8 mouse cellular contexts compared by ENCODE assay signal in genomic region chr19:40661108-40661507, GRCm38 (mm10). TPM values are rescaled to one million over a fixed set of nuclear protein-coding genes. Genes with fewer than 3 reads are reported as not detected.
A peak's percentile ranks its signal among the peaks of the same experiment; 100 is the strongest.
DNase-seq lines count a peak whose midpoint lies in the region; ATAC-seq lines count a peak whose summit lies in the region.

No protein-coding gene starts in this region.

- peak overlapping the region; percentile 49; the same call in 1 of the 2 replicates for H3K9ac ChIP-seq in hindbrain, embryonic 14.5 days

- H3K36me3 ChIP-seq in embryonic facial prominence, embryonic 10.5 days (replicated peaks), result no peaks in the 10 kb centered on the region
- no peaks in the 10 kb centered on the region for H3K36me3 ChIP-seq in hindbrain, embryonic 14.5 days (replicated peaks; ENCODE audit: control insufficient read depth, insufficient read depth)
- no peaks in the 10 kb centered on the region; the same call in 1 of the 2 replicates for H3K36me3 ChIP-seq in splenic B cell, adult 2 months (ENCODE audit: control insufficient read depth, insufficient read depth, low read length, poor library complexity, severe bottlenecking)

- ATAC-seq in hindbrain, embryonic 14.5 days (ENCODE audit: low FRiP score), result no peak

- peaks cover 19% of the 10 kb centered on the region for H3K27me3 ChIP-seq in embryonic facial prominence, embryonic 10.5 days (replicated peaks; ENCODE audit: low read depth, poor library complexity, severe bottlenecking)
- no peaks in the 10 kb centered on the region for H3K27me3 ChIP-seq in hindbrain, embryonic 14.5 days (ENCODE audit: control insufficient read depth, insufficient read depth, low read length)
- no peaks in the 10 kb centered on the region for H3K27me3 ChIP-seq in splenic B cell, adult 2 months (ENCODE audit: control insufficient read depth, insufficient read depth, low read length, poor library complexity, severe bottlenecking)

- 81% methylated on average over 2 of the region's 2 CpGs for WGBS in embryonic facial prominence, embryonic 10.5 days
- WGBS in hindbrain, embryonic 14.5 days, result 80% methylated on average over 2 of the region's 2 CpGs

- peak; percentile 31 for DNase-seq in adrenal gland, adult 2 months
- no peak for DNase-seq in adrenal gland, postnatal 10 days
- DNase-seq in embryonic facial prominence, embryonic 10.5 days (ENCODE audit: low spot score), result no peak
- no peak for DNase-seq in hindbrain, embryonic 14.5 days (ENCODE audit: low spot score)
- peak; percentile 51 for DNase-seq in lung, postnatal 10 days
- DNase-seq in splenic B cell, adult 2 months (ENCODE audit: low read depth, low spot score), result peak; percentile 92
- no peak for DNase-seq in c-Kit-positive CD71-positive TER-119-positive erythroid progenitor cells, embryonic 14.5 days (ENCODE audit: low spot score)
- no peak for DNase-seq in urinary bladder, postnatal 10 days (ENCODE audit: low spot score)

- H3K9me3 ChIP-seq in embryonic facial prominence, embryonic 10.5 days, result no peaks in the 10 kb centered on the region
- no peaks in the 10 kb centered on the region for H3K9me3 ChIP-seq in hindbrain, embryonic 14.5 days (ENCODE audit: control insufficient read depth, low read length)

- H3K27ac ChIP-seq in embryonic facial prominence, embryonic 10.5 days (replicated peaks), result peak overlapping the region; percentile 75; the same call in 1 of the 2 replicates
- no peak overlapping the region for H3K27ac ChIP-seq in hindbrain, embryonic 14.5 days

- H3K4me1 ChIP-seq in embryonic facial prominence, embryonic 10.5 days, result peaks cover 22% of the 10 kb centered on the region
- 0 out of 2 replicates have a peak, but pooled peaks cover 18% of the 10 kb centered on the region for H3K4me1 ChIP-seq in hindbrain, embryonic 14.5 days (replicated peaks; ENCODE audit: control insufficient read depth, insufficient read depth, low read length)

- peak overlapping the region; percentile 54 for H3K4me2 ChIP-seq in hindbrain, embryonic 14.5 days (replicated peaks)

- H3K4me3 ChIP-seq in embryonic facial prominence, embryonic 10.5 days, result no peak overlapping the region
- H3K4me3 ChIP-seq in hindbrain, embryonic 14.5 days (replicated peaks; ENCODE audit: low read length), result peak overlapping the region; percentile 28

RNA-seq across cellular contexts. Expression of gene Entpd1, which starts 48.9 kb away (rescaled TPM):
- 10 to 100 TPM; 30.2 to 36.3 TPM for total RNA-seq in adrenal gland, adult 2 months (2021)
- polyA plus RNA-seq in adrenal gland, adult 2 months (2012; rRNA removed), result 3.9 and 5.5 TPM in 2 replicates
- 10 to 100 TPM; 27.2 to 32.8 TPM for total RNA-seq in adrenal gland, postnatal 10 days (2021)
- polyA plus RNA-seq in embryonic facial prominence, embryonic 10.5 days (2016; fragmentation: Nextera tagmentation; extraction: Ambion mirVana), result 3.1 and 3.3 TPM in 2 replicates
- polyA plus RNA-seq in hindbrain, embryonic 14.5 days (2014; fragmentation: Nextera tagmentation; extraction: Ambion mirVana), result 9.3 and 9.6 TPM in 2 replicates

RNA-seq across cellular contexts. Expression of gene Tctn3, which starts 49.1 kb away (rescaled TPM):
- total RNA-seq in adrenal gland, adult 2 months (2021), result 1 to 10 TPM; 3.5 to 7.0 TPM
- 8.6 and 10.5 TPM in 2 replicates for polyA plus RNA-seq in adrenal gland, adult 2 months (2012; rRNA removed)
- 1 to 10 TPM; 5.4 to 7.1 TPM for total RNA-seq in adrenal gland, postnatal 10 days (2021)
- 10.0 and 11.5 TPM in 2 replicates for polyA plus RNA-seq in embryonic facial prominence, embryonic 10.5 days (2016; fragmentation: Nextera tagmentation; extraction: Ambion mirVana)
- polyA plus RNA-seq in hindbrain, embryonic 14.5 days (2014; fragmentation: Nextera tagmentation; extraction: Ambion mirVana), result 14.0 and 14.5 TPM in 2 replicates

Comparison
In these comparisons a context has a peak if more than half of its experiments do, and no peak if none do; other contexts are left out.
1. DNase-seq: peak in adrenal gland, adult 2 months (single experiment), lung, postnatal 10 days (single experiment) and splenic B cell, adult 2 months (single experiment); none in adrenal gland, postnatal 10 days (single experiment), embryonic facial prominence, embryonic 10.5 days (single experiment), hindbrain, embryonic 14.5 days (single experiment), c-Kit-positive CD71-positive TER-119-positive erythroid progenitor cells, embryonic 14.5 days (single experiment) and urinary bladder, postnatal 10 days (single experiment).